Mouse (Mus musculus) heart, embryonic 10.5 days (tissue): ENCODE measurements around the gene Tsc1. TPM values are rescaled to one million over a fixed set of nuclear protein-coding genes. Genes with fewer than 3 reads are reported as not detected.

Source experiments
- DNase-seq: peaks from one replicate; pipeline ENCODE4 v3.0.0-alpha.2; 2017; ENCODE audit warnings: low spot score
- H3K27ac ChIP-seq: fragments of 300-500 bp; sonication (generic); 2 replicates; pipeline ENCODE4 v1.5.1; 2016; ENCODE audit warnings: mild to moderate bottlenecking
- H3K27me3 ChIP-seq: fragments of 300-500 bp; sonication (generic); 2 replicates; pipeline ENCODE4 v1.6.1; 2016; ENCODE audit warnings: mild to moderate bottlenecking; ENCODE audit not compliant: poor library complexity, insufficient read depth, severe bottlenecking
- H3K36me3 ChIP-seq: fragments of 300-500 bp; sonication (generic); 2 replicates; pipeline ENCODE4 v1.6.1; 2016; ENCODE audit warnings: mild to moderate bottlenecking, moderate library complexity
- H3K4me1 ChIP-seq: fragments of 300-500 bp; sonication (generic); 2 replicates; pipeline ENCODE4 v1.6.1; 2016; ENCODE audit warnings: mild to moderate bottlenecking
- H3K4me3 ChIP-seq: fragments of 300-500 bp; sonication (generic); 2 replicates; pipeline ENCODE4 v1.5.1; 2016; ENCODE audit warnings: mild to moderate bottlenecking, moderate library complexity
- H3K9me3 ChIP-seq: fragments of 300-500 bp; sonication (generic); 2 replicates; pipeline ENCODE4 v1.6.1; 2016; ENCODE audit warnings: mild to moderate bottlenecking, moderate library complexity
- WGBS: fragments of 180-500 bp; shearing (Covaris S2); methylation state at CpG from one replicate; pipeline ENCODE4 v1.1.7; 2016; 5-methylcytosine and 5-hydroxymethylcytosine counted together
- polyA plus RNA-seq: library from polyadenylated mRNA; unstranded; fragments of >200 nt; fragmentation: Nextera tagmentation; extraction: Ambion mirVana; gene quantifications from 2 replicates; pipeline ENCODE4 v1.2.1, GENCODE M21; 2016

Tsc1 gene
- polyA plus RNA-seq, result 17.8 and 23.8 TPM in 2 replicates

DNA sequence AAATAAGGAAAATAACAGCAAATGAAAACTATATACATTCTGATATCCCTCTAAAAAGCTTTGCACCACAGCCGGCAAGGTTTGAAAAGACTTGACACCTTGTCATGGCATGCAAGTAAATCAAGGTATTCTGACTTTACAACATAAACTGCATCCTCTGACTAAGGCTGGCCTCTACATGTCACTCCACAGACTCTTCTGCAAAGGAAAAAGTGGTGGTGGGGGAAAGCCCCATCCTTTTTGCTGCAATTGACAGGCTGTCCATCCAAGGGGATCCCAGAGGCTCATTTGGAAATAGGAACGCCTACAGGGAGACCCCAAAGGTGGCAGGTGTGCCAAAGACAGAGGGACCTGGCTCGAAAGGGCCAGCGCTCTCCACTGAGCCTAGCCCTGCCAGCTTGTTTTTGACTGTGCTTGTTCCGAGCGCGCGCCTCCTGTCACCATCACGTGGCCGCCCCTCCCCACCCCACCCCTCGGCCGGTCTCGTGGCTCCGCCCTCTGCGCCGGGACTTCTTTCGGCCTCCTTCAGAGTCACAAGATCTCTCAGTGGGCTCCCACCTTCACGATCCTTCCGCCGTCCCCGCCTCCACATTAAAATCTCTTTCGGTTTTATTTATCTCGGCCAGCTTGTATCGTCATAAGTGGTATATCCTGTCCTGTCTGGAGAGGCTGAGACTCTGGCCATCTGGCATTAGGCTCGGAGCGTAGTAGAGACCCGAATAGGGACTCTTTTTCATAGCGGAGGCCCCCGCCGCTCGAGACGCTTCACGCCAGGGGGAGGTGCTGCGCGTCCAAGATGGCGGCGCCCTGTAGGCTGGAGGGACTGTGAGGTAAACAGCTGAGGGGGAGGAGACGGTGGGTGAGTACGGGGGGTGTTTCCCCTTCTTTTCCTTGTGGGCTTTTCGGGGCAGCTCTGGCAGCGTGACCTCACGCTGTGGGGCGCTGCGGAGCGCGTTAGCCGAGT, at the start of gene Tsc1:
Gene Tsc1, plus strand, starts transcription at position 768 of the 964 bp plus-strand sequence.
- Histone ChIP-seq H3K36me3 (no peaks in the 10 kb centered on the region), H3K9me3 (no peaks in the 10 kb centered on the region), H3K4me3 (peak within 1 kb of the TSS; percentile 100), H3K4me1 (peaks cover 27% of the 10 kb centered on the region), H3K27ac (peak within 1 kb of the TSS; percentile 95), H3K27me3 (no peaks in the 10 kb centered on the region)
- 2% methylated on average over 47 of the region's 47 CpGs for WGBS
- peak; percentile 99 for DNase-seq

DNA sequence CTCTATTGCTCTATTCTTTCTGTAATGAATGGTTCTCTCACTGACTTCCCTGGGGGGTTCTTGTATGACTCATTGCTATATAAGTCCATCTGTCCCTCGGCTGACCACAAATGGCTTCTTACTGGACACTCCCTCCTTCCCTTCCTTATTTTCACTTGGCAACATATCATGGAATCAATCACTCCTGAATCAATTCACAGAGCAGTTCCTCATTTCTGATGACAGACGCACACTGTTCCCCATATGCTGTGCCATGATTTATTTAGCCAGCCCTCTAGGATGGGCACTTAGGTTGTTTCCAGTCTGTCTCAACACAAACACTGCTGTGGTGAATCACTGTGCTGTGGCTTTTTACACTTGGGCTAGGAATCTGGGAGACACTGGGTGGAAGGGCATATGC, 49.5 kb upstream of the Tsc1 start:
- no peak overlapping the region for H3K27ac ChIP-seq
- WGBS, result 73% methylated on average over 2 of the region's 2 CpGs
- no peaks in the 10 kb centered on the region for H3K9me3 ChIP-seq
- H3K4me3 ChIP-seq, result no peak overlapping the region
- no peaks in the 10 kb centered on the region for H3K4me1 ChIP-seq
- no peak for DNase-seq
- peaks cover 20% of the 10 kb centered on the region; the same call in 1 of the 2 replicates for H3K27me3 ChIP-seq
- no peaks in the 10 kb centered on the region for H3K36me3 ChIP-seq

DNA sequence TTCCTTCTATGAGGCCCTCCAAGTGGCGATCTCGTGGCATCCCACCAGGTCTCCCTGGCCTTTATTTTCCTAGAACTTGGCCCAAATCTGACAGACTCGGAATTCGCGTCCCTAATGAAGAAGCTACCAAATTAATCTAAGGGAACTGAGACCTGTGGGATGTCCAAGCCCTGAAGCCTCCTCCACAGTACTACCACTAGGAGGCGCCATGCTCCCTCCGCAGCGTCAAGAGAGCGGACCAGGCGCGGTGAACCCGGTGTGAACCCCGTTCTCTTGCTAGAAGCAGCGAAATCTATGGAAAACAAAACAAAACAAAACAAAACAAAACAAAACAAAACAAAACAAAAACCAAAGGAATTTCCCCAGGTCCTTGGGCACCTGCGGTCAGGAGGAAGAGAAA, 48.2 kb upstream of the Tsc1 start:
- H3K27ac ChIP-seq, result no peak overlapping the region
- H3K9me3 ChIP-seq, result no peaks in the 10 kb centered on the region
- H3K36me3 ChIP-seq, result no peaks in the 10 kb centered on the region
- peaks cover 7% of the 10 kb centered on the region for H3K4me1 ChIP-seq
- no peak overlapping the region for H3K4me3 ChIP-seq
- peak; percentile 88 for DNase-seq
- peaks cover 18% of the 10 kb centered on the region; the same call in 1 of the 2 replicates for H3K27me3 ChIP-seq
- WGBS, result 5% methylated on average over 15 of the region's 15 CpGs

GRCm38 (mm10) chr2:28596021-28596420, 45.0 kb upstream of the Tsc1 start:
- H3K27ac ChIP-seq, result no peak overlapping the region
- no peak for DNase-seq
- no peaks in the 10 kb centered on the region for H3K9me3 ChIP-seq
- 73% methylated on average over 7 of the region's 7 CpGs for WGBS
- no peak overlapping the region for H3K4me3 ChIP-seq
- H3K36me3 ChIP-seq, result no peaks in the 10 kb centered on the region
- H3K4me1 ChIP-seq, result peaks cover 38% of the 10 kb centered on the region
- H3K27me3 ChIP-seq, result 0 out of 2 replicates have a peak, but pooled peaks cover 12% of the 10 kb centered on the region

GRCm38 (mm10) chr2:28596998-28597397, 44.0 kb upstream of the Tsc1 start:
- no peaks in the 10 kb centered on the region for H3K9me3 ChIP-seq
- H3K4me3 ChIP-seq, result no peak overlapping the region
- no peak for DNase-seq
- H3K27me3 ChIP-seq, result 0 out of 2 replicates have a peak, but pooled peaks cover 12% of the 10 kb centered on the region
- H3K36me3 ChIP-seq, result no peaks in the 10 kb centered on the region
- no peak overlapping the region; the same call in 1 of the 2 replicates for H3K27ac ChIP-seq
- H3K4me1 ChIP-seq, result peaks cover 45% of the 10 kb centered on the region
- whole genome bisulfite sequencing, result 88% methylated on average over 7 of the region's 7 CpGs

DNA sequence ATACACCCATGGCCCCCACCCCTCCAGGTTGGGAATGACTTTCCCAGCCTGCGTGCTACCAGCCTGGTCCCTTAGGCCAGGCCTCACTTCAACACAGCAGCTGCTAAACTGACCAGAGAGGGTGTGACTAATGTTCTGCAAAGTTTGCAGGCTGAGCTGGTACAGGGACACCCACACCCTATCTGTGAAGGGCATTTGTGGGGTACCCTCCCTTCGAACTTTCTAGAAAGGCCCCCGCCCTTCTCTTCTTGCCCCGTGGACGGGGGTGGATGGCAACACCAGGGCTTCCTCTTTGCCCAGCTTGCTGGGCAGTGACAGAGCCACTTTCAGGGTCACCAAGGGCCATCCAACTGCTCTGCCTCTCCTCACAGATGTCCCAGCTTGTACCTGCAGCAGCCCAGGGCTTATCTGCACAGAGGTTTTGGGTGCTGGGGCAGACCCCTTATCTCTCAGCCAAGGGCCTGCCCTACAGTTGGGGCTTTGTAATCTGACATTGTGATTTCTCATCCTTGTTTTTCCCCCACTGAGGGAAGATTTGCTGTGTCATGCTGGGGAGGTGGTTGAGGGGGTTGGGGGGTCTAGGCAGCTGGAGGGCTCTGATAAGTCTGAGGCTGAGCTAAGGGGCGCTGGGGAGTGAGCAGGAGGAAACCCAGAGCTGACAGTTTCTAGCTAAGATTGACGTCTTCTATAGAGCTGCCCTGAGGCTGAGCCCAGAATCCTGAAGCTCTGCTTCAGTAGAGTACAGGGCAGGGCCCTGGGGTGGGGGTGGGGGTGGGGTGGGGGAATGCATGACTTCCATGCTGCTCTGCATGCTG, 43.1 kb upstream of the Tsc1 start:
- Histone ChIP-seq H3K27me3 (0 out of 2 replicates have a peak, but pooled peaks cover 6% of the 10 kb centered on the region), H3K27ac (peak overlapping the region; percentile 72; the same call in 1 of the 2 replicates), H3K36me3 (no peaks in the 10 kb centered on the region), H3K4me3 (no peak overlapping the region), H3K9me3 (no peaks in the 10 kb centered on the region), H3K4me1 (peaks cover 53% of the 10 kb centered on the region)
- 49% methylated on average over 7 of the region's 7 CpGs for WGBS
- peak; percentile 92 for DNase-seq

DNA sequence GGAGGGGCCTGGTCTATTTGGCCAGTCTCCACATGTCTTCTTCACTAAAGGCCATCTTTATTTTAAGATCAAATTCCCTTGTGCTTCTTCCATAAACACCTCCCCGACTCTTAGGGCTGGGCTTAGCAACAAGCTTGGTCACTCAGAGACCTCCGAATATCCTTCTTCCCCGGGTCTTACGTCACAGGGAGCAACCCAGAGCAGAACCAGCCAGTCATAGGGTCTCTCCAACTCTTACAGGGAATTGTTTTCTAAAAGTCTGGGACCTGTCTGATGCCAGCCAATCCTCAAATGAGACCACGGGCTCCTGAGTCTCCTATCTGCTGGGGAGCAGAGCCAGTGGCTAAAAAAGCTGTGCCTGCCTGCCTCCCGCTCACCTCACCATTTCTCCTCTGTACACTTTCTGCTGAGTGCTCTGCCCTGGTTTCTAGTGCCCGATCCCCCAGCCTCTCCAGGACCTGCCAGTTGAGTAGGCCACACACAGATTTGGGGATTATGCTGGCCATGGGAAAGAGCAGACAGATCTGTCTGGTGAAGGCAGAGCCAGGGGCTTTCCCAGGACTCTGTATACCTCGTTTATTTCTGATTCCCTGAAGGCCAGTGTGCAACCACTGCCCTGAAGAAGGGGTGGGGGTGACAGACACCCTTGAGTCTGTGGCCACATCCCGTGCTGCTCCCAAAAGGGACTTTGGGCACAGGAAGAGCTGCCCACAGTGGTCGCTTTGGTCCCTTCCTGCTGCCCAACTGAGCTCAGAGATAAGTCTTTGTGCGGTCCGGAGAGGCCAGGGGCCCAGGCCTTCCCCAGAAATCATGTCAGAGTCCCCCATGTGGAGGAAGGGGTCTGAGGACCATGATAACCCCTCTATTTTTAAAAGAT, 42.1 kb upstream of the Tsc1 start:
- Histone ChIP-seq H3K4me1 (peaks cover 53% of the 10 kb centered on the region), H3K27me3 (0 out of 2 replicates have a peak, but pooled peaks cover 6% of the 10 kb centered on the region), H3K4me3 (no peak overlapping the region), H3K9me3 (no peaks in the 10 kb centered on the region), H3K27ac (peak overlapping the region; percentile 72), H3K36me3 (no peaks in the 10 kb centered on the region)
- DNase-seq, result no peak
- WGBS, result 43% methylated on average over 12 of the region's 12 CpGs

DNA sequence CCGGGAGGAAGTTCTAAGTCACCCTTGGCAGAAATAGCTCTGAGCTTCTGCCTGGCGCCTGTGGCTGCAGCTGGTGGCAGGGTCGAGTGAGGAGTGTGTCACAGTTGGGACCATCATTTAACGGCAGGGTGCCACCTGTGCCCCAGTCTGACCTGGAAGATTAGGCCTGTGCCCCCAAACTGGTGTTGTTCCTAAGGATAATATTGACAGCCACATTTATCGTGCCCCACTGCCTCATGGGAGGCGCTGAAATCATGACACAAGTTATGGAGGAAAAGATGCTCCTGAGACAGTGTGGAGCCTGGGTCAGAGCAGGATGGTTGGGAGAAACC, 41.5 kb upstream of the Tsc1 start:
- peaks cover 53% of the 10 kb centered on the region for H3K4me1 ChIP-seq
- H3K9me3 ChIP-seq, result no peaks in the 10 kb centered on the region
- no peaks in the 10 kb centered on the region for H3K36me3 ChIP-seq
- DNase-seq, result no peak
- H3K27me3 ChIP-seq, result 0 out of 2 replicates have a peak, but pooled peaks cover 4% of the 10 kb centered on the region
- peak overlapping the region; percentile 72 for H3K27ac ChIP-seq
- H3K4me3 ChIP-seq, result no peak overlapping the region
- 53% methylated on average over 6 of the region's 6 CpGs for WGBS

- H3K27me3 ChIP-seq, result no peaks in the 10 kb centered on the region
- H3K27ac ChIP-seq, result peak overlapping the region; percentile 78
- no peaks in the 10 kb centered on the region for H3K9me3 ChIP-seq
- peaks cover 57% of the 10 kb centered on the region for H3K4me1 ChIP-seq
- no peaks in the 10 kb centered on the region for H3K36me3 ChIP-seq
- H3K4me3 ChIP-seq, result no peak overlapping the region; the same call in 1 of the 2 replicates
- peak; percentile 94 for DNase-seq
- 14% methylated on average over 12 of the region's 12 CpGs for WGBS
These were observed 39.1 kb upstream of the Tsc1 start for GRCm38 (mm10) chr2:28601720-28602590.

DNA sequence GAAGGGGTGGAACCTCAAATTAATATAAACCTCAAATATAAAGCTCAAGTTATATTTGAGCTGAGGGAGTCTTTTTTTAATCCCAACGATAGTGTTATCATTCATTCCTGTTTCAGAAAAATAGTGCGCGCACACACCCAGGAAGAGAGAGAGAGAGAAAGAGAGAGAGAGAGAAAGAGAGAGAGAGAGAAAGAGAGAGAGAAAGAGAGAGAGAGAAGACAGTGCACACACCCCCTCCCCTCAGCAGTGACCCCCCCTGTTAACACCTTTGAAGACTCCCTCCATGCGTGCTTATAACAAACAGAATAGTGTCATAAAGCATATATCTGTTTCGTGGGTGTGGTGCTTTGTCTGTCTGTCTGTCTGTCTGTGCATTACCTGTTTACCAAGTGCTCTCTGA, 37.5 kb upstream of the Tsc1 start:
- H3K4me3 ChIP-seq, result no peak overlapping the region
- no peak for DNase-seq
- H3K9me3 ChIP-seq, result no peaks in the 10 kb centered on the region
- H3K36me3 ChIP-seq, result no peaks in the 10 kb centered on the region
- peaks cover 51% of the 10 kb centered on the region for H3K4me1 ChIP-seq
- H3K27ac ChIP-seq, result no peak overlapping the region
- 91% methylated on average over 5 of the region's 5 CpGs for WGBS
- no peaks in the 10 kb centered on the region for H3K27me3 ChIP-seq

GRCm38 (mm10) chr2:28605789-28606541, 35.1 kb upstream of the Tsc1 start:
- Histone ChIP-seq H3K4me3 (no peak overlapping the region), H3K9me3 (no peaks in the 10 kb centered on the region), H3K36me3 (no peaks in the 10 kb centered on the region), H3K27me3 (no peaks in the 10 kb centered on the region), H3K4me1 (peaks cover 37% of the 10 kb centered on the region), H3K27ac (peak overlapping the region; percentile 3; the same call in 1 of the 2 replicates)
- 80% methylated on average over 14 of the region's 14 CpGs for WGBS
- no peak for DNase-seq
